Comparison of ENCODE assay signal across 8 mouse cellular contexts in the genomic region with DNA sequence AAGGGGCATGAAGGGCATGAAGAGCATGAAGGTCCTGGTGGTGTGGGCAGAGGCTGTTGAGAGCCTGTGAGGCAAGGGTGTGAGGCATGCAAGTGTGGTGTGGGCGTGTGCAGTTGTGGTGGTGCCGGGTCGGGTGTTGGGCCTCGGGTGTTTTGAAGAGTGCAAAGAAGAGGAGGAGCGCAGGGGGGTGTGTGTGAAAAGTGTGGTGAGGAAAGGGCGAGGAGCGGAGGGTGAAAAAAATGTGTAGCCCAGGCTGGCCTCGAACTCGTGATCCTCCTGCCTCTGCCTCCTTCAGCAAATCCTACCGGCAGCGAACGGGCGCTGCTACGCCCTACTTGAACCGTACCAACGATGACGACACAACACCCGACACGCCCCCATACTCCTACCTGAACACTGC. TPM values are rescaled to one million over a fixed set of nuclear protein-coding genes. Genes with fewer than 3 reads are reported as not detected.
DNase-seq lines count a peak whose midpoint lies in the region; ATAC-seq lines count a peak whose summit lies in the region.
"Not testable (repeated sequence)": the region's sequence is repeated elsewhere in the genome, so short reads cannot be mapped to it uniquely, and the experiment has no call there.

No protein-coding gene starts in this region.

- not testable (repeated sequence) for ATAC-seq in embryonic facial prominence, embryonic 14.5 days (ENCODE audit: low read depth); intestine, embryonic 14.5 days (replicated peaks; ENCODE audit: low FRiP score, low TSS enrichment, low read depth); midbrain, embryonic 12.5 days (ENCODE audit: low FRiP score, low read depth); stomach, embryonic 14.5 days (ENCODE audit: insufficient number of reproducible peaks, insufficient read depth, low FRiP score, low read depth)
- 0 out of 2 replicates have a peak, but pooled peaks have one; percentile 35 for ATAC-seq in granulocyte monocyte progenitor cell, adult 5-6 weeks (replicated peaks; ENCODE audit: poor library complexity, severe bottlenecking)
- peak; percentile 50; the same call in 1 of the 2 replicates for ATAC-seq in liver, embryonic 13.5 days (ENCODE audit: low read depth)

- not testable (repeated sequence) for H3K36me3 ChIP-seq in embryonic facial prominence, embryonic 14.5 days (ENCODE audit: control insufficient read depth, insufficient read depth, low read length); intestine, embryonic 14.5 days (ENCODE audit: control insufficient read depth, insufficient read depth, low read length); liver, embryonic 13.5 days; midbrain, embryonic 12.5 days; stomach, embryonic 14.5 days (ENCODE audit: control insufficient read depth, insufficient read depth, low read length)

- H3K27ac ChIP-seq in embryonic facial prominence, embryonic 14.5 days (replicated peaks; ENCODE audit: low read depth, low read length); intestine, embryonic 14.5 days (ENCODE audit: low read depth); liver, embryonic 13.5 days; midbrain, embryonic 12.5 days (replicated peaks); stomach, embryonic 14.5 days (ENCODE audit: low read length): not testable (repeated sequence)

- H3K4me3 ChIP-seq in embryonic facial prominence, embryonic 14.5 days (ENCODE audit: low read depth, low read length): peak overlapping the region; percentile 18; the same call in 1 of the 2 replicates
- not testable (repeated sequence) for H3K4me3 ChIP-seq in intestine, embryonic 14.5 days (ENCODE audit: low read depth, low read length); stomach, embryonic 14.5 days (ENCODE audit: low read depth, low read length)
- H3K4me3 ChIP-seq in liver, embryonic 13.5 days (replicated peaks): 0 out of 2 replicates have a peak overlapping the region, but pooled peaks have one; percentile 10
- H3K4me3 ChIP-seq in midbrain, embryonic 12.5 days: peak overlapping the region; percentile 21; the same call in 1 of the 2 replicates

- DNase-seq in 3T3-L1 (ENCODE audit: low read depth, low spot score): peak; percentile 80
- peak; percentile 31 to 65 for DNase-seq in adrenal gland, adult (ENCODE audit: inconsistent age in 2 of 2, low spot score in 1 of 2)
- DNase-seq in embryonic facial prominence, embryonic 14.5 days (ENCODE audit: low spot score): not testable (repeated sequence)
- peak; percentile 59 for DNase-seq in intestine, embryonic 14.5 days (ENCODE audit: low spot score)
- peak; percentile 39 for DNase-seq in liver, embryonic 13.5 days

- not testable (repeated sequence) for H3K4me1 ChIP-seq in embryonic facial prominence, embryonic 14.5 days (ENCODE audit: control insufficient read depth, insufficient read depth, low read length); intestine, embryonic 14.5 days (replicated peaks; ENCODE audit: control insufficient read depth, insufficient read depth, low read length); liver, embryonic 13.5 days (replicated peaks); midbrain, embryonic 12.5 days; stomach, embryonic 14.5 days (ENCODE audit: control insufficient read depth, insufficient read depth, low read length)

- H3K9me3 ChIP-seq in embryonic facial prominence, embryonic 14.5 days (ENCODE audit: control insufficient read depth, low read length); intestine, embryonic 14.5 days (ENCODE audit: control insufficient read depth, low read length); liver, embryonic 13.5 days (replicated peaks); midbrain, embryonic 12.5 days; stomach, embryonic 14.5 days (ENCODE audit: control insufficient read depth, low read depth, low read length): not testable (repeated sequence)

- 56% methylated on average over 8 of the region's 19 CpGs for WGBS in embryonic facial prominence, embryonic 14.5 days
- 55% methylated on average over 7 of the region's 19 CpGs for WGBS in intestine, embryonic 14.5 days
- 43% methylated on average over 9 of the region's 19 CpGs for WGBS in liver, embryonic 13.5 days (ENCODE audit: insufficient replicate concordance)
- 61% methylated on average over 9 of the region's 19 CpGs for WGBS in midbrain, embryonic 12.5 days
- 58% methylated on average over 7 of the region's 19 CpGs for WGBS in stomach, embryonic 14.5 days

- H3K9ac ChIP-seq in embryonic facial prominence, embryonic 14.5 days (ENCODE audit: low read depth, low read length); intestine, embryonic 14.5 days (ENCODE audit: low read length); liver, embryonic 13.5 days; midbrain, embryonic 12.5 days (replicated peaks); stomach, embryonic 14.5 days (replicated peaks; ENCODE audit: low read depth, low read length): not testable (repeated sequence)

- peak overlapping the region; percentile 38 for H3K4me2 ChIP-seq in embryonic facial prominence, embryonic 14.5 days (ENCODE audit: low read depth, low read length)
- H3K4me2 ChIP-seq in intestine, embryonic 14.5 days (ENCODE audit: low read length): not testable (repeated sequence)
- H3K4me2 ChIP-seq in liver, embryonic 13.5 days: peak overlapping the region; percentile 43
- H3K4me2 ChIP-seq in midbrain, embryonic 12.5 days (replicated peaks): 0 out of 2 replicates have a peak overlapping the region, but pooled peaks have one; percentile 26
- 0 out of 2 replicates have a peak overlapping the region, but pooled peaks have one; percentile 32 for H3K4me2 ChIP-seq in stomach, embryonic 14.5 days (replicated peaks; ENCODE audit: low read depth, low read length)

- H3K27me3 ChIP-seq in embryonic facial prominence, embryonic 14.5 days (replicated peaks; ENCODE audit: control insufficient read depth, insufficient read depth, low read length); intestine, embryonic 14.5 days (replicated peaks; ENCODE audit: control insufficient read depth, insufficient read depth, low read length); liver, embryonic 13.5 days; midbrain, embryonic 12.5 days; stomach, embryonic 14.5 days (ENCODE audit: control insufficient read depth, insufficient read depth, low read length): not testable (repeated sequence)

RNA-seq across cellular contexts. Expression of a gene that starts 41.5 kb away (rescaled TPM):
- polyA plus RNA-seq in embryonic facial prominence, embryonic 14.5 days (2014; fragmentation: Nextera tagmentation; extraction: Ambion mirVana): 262 and 270 TPM in 2 replicates
- 157 and 161 TPM in 2 replicates for total RNA-seq in granulocyte monocyte progenitor cell, adult 5-6 weeks (2014; fragmentation: Nextera tagmentation)
- total RNA-seq in granulocyte monocyte progenitor cell, adult 5-6 weeks (2017): 534 and 557 TPM in 2 replicates
- 266 and 279 TPM in 2 replicates for polyA plus RNA-seq in intestine, embryonic 14.5 days (2014; fragmentation: Nextera tagmentation; extraction: Ambion mirVana)
- polyA plus RNA-seq in liver, embryonic 13.5 days (2015; fragmentation: Nextera tagmentation; extraction: Ambion mirVana): 117 and 141 TPM in 2 replicates
- polyA plus RNA-seq in midbrain, embryonic 12.5 days (2016; fragmentation: Nextera tagmentation; extraction: Ambion mirVana): 204 and 215 TPM in 2 replicates
- 236 and 273 TPM in 2 replicates for polyA plus RNA-seq in stomach, embryonic 14.5 days (2014; fragmentation: Nextera tagmentation; extraction: Ambion mirVana)

RNA-seq across cellular contexts. Expression of a gene that starts 58.9 kb away (rescaled TPM):
- 1.9 and 2.4 TPM in 2 replicates for polyA plus RNA-seq in embryonic facial prominence, embryonic 14.5 days (2014; fragmentation: Nextera tagmentation; extraction: Ambion mirVana)
- total RNA-seq in granulocyte monocyte progenitor cell, adult 5-6 weeks (2014; fragmentation: Nextera tagmentation): 0.13 and 11.2 TPM in 2 replicates
- total RNA-seq in granulocyte monocyte progenitor cell, adult 5-6 weeks (2017): 2.0 and 5.1 TPM in 2 replicates
- polyA plus RNA-seq in intestine, embryonic 14.5 days (2014; fragmentation: Nextera tagmentation; extraction: Ambion mirVana): 3.5 and 3.6 TPM in 2 replicates
- polyA plus RNA-seq in liver, embryonic 13.5 days (2015; fragmentation: Nextera tagmentation; extraction: Ambion mirVana): 0.61 and 0.70 TPM in 2 replicates
- polyA plus RNA-seq in midbrain, embryonic 12.5 days (2016; fragmentation: Nextera tagmentation; extraction: Ambion mirVana): 13.1 and 14.1 TPM in 2 replicates
- polyA plus RNA-seq in stomach, embryonic 14.5 days (2014; fragmentation: Nextera tagmentation; extraction: Ambion mirVana): 3.5 and 3.8 TPM in 2 replicates
